Mouse (Mus musculus) spleen, adult 2 months (tissue): Measurements from ENCODE around the gene Tmem256. TPM values are rescaled to one million over a fixed set of nuclear protein-coding genes. Genes with fewer than 3 reads are reported as not detected.
A peak's percentile ranks its signal among the peaks of the same experiment; 100 is the strongest.

ENCODE experiments used
- DNase-seq, 2 experiments: peaks; one replicate each; pipeline versions ENCODE4 v3.0.0 to v3.0.0-alpha.2; 2012 to 2021; ENCODE audit warnings: low spot score in 2 of 2, low read depth in 1 of 2
- H3K27ac ChIP-seq: fragments of 200-500 bp; 2 replicates; pipeline ENCODE4 v1.5.1; 2012; ENCODE audit warnings: low read length, inconsistent platforms; ENCODE audit not compliant: insufficient read depth
- H3K27me3 ChIP-seq: fragments of 200-500 bp; 2 replicates; pipeline ENCODE4 v1.6.1; 2012; ENCODE audit warnings: mild to moderate bottlenecking, moderate library complexity, low read length, inconsistent platforms; ENCODE audit not compliant: control insufficient read depth, insufficient read depth
- H3K36me3 ChIP-seq: fragments of 200-500 bp; 2 replicates; pipeline ENCODE4 v1.6.1; 2012; ENCODE audit warnings: mild to moderate bottlenecking, low read length, inconsistent platforms; ENCODE audit not compliant: control insufficient read depth, insufficient read depth
- H3K4me1 ChIP-seq: fragments of 200-500 bp; 2 replicates; pipeline ENCODE4 v1.6.1; 2011; ENCODE audit warnings: inconsistent platforms; ENCODE audit not compliant: control insufficient read depth, insufficient read depth, insufficient read length
- H3K4me3 ChIP-seq: fragments of 200-500 bp; 2 replicates; pipeline ENCODE4 v1.5.1; 2011; ENCODE audit warnings: mild to moderate bottlenecking, inconsistent platforms; ENCODE audit not compliant: insufficient read depth, insufficient read length; ENCODE audit errors: extremely low read depth
- CTCF ChIP-seq: fragments of 200-500 bp; IDR thresholded peaks from 2 replicates; pipeline ENCODE4 v1.5.1; 2011; ENCODE audit warnings: mild to moderate bottlenecking, inconsistent platforms; ENCODE audit not compliant: insufficient read depth, insufficient read length, insufficient replicate concordance; ENCODE audit errors: extremely low read depth
- POLR2A ChIP-seq: fragments of 200-500 bp; IDR thresholded peaks from 2 replicates; pipeline ENCODE4 v1.6.1; 2011; ENCODE audit warnings: low read depth, low read length, inconsistent platforms
- WGBS: fragments of 180-500 bp; shearing (Covaris S2); methylation state at CpG from one replicate; pipeline ENCODE4 v1.1.7; 2018; 5-methylcytosine and 5-hydroxymethylcytosine counted together
- polyA plus RNA-seq: library from polyadenylated mRNA; depleted of rRNA; stranded (reverse); fragments of >200 nt; gene quantifications from 2 replicates; pipeline ENCODE4 v1.2.3, GENCODE M21; 2012

Tmem256 gene
- polyA plus RNA-seq, 1 experiment: 93.7 TPM

DNA sequence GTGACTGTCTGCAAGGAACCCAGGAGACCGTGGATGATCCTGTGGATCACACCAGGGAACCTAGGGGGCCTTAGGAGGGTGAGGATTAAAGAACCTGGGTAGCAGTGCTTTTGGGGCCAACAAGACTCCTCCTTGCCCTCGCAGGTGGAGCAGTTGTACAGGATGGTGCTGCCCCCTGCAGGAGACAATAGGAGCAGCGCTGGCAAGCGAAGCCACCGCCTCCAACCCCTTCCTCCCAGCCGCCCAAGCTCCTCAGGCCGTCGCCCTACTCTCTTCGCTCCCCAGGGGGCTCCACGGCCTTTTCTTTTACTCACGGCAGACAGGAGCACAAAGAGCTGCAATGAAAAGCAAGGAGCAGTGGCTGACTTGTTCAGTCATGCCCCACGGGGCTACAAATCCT lies 38.6 kb downstream of the Tmem256 start:
- Histone ChIP-seq H3K4me3 (no peak overlapping the region), H3K27me3 (no peaks in the 10 kb centered on the region), H3K36me3 (no peaks in the 10 kb centered on the region), H3K4me1 (peaks cover 5% of the 10 kb centered on the region; the same call in 1 of the 2 replicates), H3K27ac (no peak overlapping the region; the same call in 1 of the 2 replicates)
- 3% methylated on average over 12 of the region's 12 CpGs for WGBS
- peak; percentile 68 to 80 for DNase-seq
- TF ChIP-seq POLR2A (no peak), CTCF (peak; percentile 87)

DNA sequence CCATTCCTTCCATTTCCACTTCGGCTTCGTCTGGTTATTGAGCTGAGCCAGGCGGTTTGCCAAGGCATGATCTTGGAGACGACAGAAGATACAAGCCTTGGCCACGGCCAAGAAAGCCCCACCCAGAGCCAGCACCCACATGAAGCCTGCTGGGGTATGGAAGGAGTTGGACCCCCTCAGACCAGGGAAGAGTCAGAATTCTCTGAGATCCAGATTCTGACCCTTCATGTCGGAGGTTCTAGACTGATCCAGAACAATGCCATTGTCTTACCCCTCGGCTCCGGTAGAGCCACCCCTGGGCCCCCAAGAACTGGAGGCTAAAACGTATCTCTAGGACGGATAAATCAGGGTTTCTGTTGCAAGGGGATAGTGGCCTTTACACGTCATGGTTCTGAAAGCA lies 39.6 kb downstream of the Tmem256 start, which contains the start of gene Tmem95:
TSS of gene Tmem95 (minus strand) at position 141 of the 400 bp plus-strand sequence.
- Histone ChIP-seq H3K36me3 (no peaks in the 10 kb centered on the region), H3K4me1 (peaks cover 5% of the 10 kb centered on the region; the same call in 1 of the 2 replicates), H3K27ac (no peak within 1 kb of the TSS), H3K4me3 (no peak within 1 kb of the TSS), H3K27me3 (no peaks in the 10 kb centered on the region)
- DNase-seq: no peak
- TF ChIP-seq CTCF (no peak), POLR2A (no peak)
- 86% methylated on average over 11 of the region's 11 CpGs for WGBS

DNA sequence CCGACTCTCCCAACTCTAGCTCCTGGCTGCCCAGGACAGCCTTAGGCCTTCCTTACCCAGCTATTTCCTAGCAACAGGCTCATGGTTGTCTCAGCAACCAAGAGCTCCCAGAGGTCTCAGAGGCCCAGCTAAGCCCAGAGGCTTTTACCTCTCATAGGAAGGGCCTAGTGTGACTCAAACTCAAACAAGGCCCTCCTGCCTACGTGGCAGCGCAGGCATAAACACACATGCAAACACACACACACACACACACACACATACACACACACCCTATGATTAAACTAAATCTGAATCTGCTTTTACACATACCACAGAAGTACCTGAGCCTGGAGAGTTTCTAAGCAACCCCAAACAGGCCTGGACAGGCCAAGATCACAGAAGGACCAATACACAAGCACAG lies 40.1 kb downstream of the Tmem256 start:
- Histone ChIP-seq H3K27ac (no peak overlapping the region), H3K4me3 (no peak overlapping the region), H3K4me1 (peaks cover 5% of the 10 kb centered on the region; the same call in 1 of the 2 replicates), H3K27me3 (no peaks in the 10 kb centered on the region), H3K36me3 (peaks cover 2% of the 10 kb centered on the region)
- WGBS: 95% methylated on average over 3 of the region's 3 CpGs
- TF ChIP-seq CTCF: no peak
- TF ChIP-seq POLR2A: no peak
- no peak for DNase-seq

DNA sequence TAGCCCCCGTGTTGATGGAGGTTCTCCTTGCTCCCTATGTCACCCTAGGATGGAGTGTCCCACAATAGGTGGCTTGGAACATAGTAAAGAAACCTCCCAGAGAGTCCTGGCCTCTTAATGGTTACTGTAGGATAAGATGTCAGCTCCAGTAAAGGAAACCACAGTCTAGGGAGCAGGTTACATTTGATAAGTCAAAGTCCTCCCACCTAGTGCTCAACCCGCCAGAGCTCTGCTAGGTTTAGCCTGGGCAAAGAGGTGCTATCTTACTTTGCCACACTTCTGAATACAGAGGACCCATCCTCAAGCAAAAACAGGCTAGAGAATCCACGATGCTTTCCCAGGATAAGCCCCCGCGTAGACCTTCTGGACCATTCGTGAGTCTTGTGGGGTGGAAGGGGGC lies 40.6 kb downstream of the Tmem256 start:
- H3K4me3 ChIP-seq: no peak overlapping the region
- peaks cover 5% of the 10 kb centered on the region; the same call in 1 of the 2 replicates for H3K4me1 ChIP-seq
- DNase-seq: no peak
- H3K27ac ChIP-seq: no peak overlapping the region
- H3K36me3 ChIP-seq: peaks cover 7% of the 10 kb centered on the region
- TF ChIP-seq CTCF (no peak), POLR2A (no peak)
- no peaks in the 10 kb centered on the region for H3K27me3 ChIP-seq
- WGBS: 79% methylated on average over 6 of the region's 6 CpGs

DNA sequence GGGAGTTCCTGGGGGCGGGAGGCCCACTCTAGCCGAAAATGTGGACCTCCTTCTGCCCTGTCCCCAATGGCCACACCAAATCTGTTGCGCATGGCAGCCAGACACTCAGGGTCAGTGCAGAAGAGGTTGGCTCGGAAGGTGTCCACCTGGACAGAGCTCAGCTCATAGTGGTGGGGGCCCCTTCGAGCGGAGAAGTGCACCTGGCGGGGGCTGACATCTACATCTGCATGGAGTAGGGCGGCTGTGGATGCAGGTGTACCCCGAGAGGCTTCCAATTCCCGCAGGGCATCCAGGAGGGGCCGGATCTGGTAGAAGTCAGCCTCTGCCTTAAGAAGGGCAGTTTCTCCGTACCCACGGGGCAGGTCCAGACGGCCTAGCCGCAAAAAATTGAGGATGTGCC lies 41.4 kb downstream of the Tmem256 start:
- no peak overlapping the region; the same call in 1 of the 2 replicates for H3K4me3 ChIP-seq
- no peak overlapping the region; the same call in 1 of the 2 replicates for H3K27ac ChIP-seq
- peaks cover 5% of the 10 kb centered on the region; the same call in 1 of the 2 replicates for H3K4me1 ChIP-seq
- no peak for DNase-seq
- TF ChIP-seq CTCF (no peak), POLR2A (no peak)
- WGBS: 87% methylated on average over 15 of the region's 15 CpGs
- peaks cover 14% of the 10 kb centered on the region for H3K36me3 ChIP-seq
- H3K27me3 ChIP-seq: no peaks in the 10 kb centered on the region

DNA sequence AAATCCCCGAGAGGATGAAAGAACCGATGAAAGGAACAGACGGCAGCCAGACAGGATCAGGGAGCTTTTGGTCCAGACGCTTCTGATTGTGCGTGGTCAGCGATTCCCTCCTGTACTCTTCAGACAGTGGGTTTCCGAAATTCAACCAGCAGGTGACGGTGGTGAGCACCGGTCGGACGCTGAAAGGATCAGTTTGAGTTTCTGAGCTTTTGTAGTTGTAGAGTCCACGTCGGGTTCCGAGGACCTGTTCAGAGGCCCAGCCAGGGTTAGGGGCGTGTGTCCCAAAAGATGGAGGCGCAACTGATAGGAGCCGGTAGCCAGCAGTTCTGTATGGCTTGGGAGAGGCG lies 42.2 kb downstream of the Tmem256 start:
- 2% methylated on average over 18 of the region's 18 CpGs for WGBS
- no peaks in the 10 kb centered on the region for H3K27me3 ChIP-seq
- peak overlapping the region; percentile 70 for H3K4me3 ChIP-seq
- peaks cover 22% of the 10 kb centered on the region for H3K36me3 ChIP-seq
- peak overlapping the region; percentile 93 for H3K27ac ChIP-seq
- DNase-seq: peak; percentile 55 to 75
- H3K4me1 ChIP-seq: peaks cover 5% of the 10 kb centered on the region; the same call in 1 of the 2 replicates
- no peak for TF ChIP-seq POLR2A
- TF ChIP-seq CTCF: peak; percentile 82; the same call in 1 of the 2 replicates

DNA sequence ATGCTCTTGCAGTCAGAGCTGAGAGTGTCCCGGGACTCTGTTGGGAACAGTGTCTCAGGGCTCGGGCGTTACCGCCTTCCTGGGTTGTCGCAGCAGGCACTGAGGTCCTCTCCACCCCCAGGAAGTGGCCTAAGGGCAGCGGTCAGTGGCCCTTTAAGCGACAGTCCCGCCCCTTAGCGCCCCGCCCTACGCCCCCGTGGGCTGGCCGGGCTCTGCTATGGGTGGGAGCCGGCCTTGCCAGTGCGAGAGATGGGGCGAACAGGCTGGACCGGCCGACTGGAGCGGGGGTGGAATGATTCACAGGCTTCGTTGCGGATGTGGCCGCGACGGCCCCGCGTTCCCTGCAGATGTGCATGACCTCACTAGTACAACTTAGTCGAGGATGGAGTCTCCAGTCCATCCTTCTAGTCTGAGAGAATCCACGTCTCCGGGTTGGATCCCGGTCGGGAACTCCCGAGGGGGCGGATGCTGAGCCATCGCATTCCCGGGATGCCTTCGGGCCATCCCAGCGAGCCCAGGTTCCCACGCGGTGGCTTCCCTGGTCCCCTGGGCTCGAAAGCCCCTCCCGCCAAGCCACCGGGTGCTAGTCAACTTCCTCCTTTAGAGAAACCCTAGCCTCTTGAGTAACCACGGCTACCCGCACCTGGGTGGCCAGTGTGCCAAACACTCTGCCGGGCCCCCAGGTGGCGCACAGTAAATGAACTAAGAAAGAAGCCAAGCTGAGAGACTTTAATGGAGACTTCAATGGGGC lies 42.7 kb downstream of the Tmem256 start, which contains the start of gene Kctd11:
TSS of gene Kctd11 (minus strand) at position 554 of the 751 bp plus-strand sequence.
- Histone ChIP-seq H3K27me3 (no peaks in the 10 kb centered on the region), H3K4me3 (peak within 1 kb of the TSS; percentile 70), H3K4me1 (peaks cover 5% of the 10 kb centered on the region; the same call in 1 of the 2 replicates), H3K27ac (peak within 1 kb of the TSS; percentile 93), H3K36me3 (peaks cover 24% of the 10 kb centered on the region)
- peak; percentile 76 to 86 for DNase-seq
- TF ChIP-seq POLR2A (no peak; the same call in 1 of the 2 replicates), CTCF (peak; percentile 60; the same call in 1 of the 2 replicates)
- under 1% methylated on average over 46 of the region's 46 CpGs for WGBS
